Mouse (Mus musculus) spleen, postnatal 36 days (tissue): ENCODE measurements around the gene Mettl3.
A peak's percentile ranks its signal among the peaks of the same experiment; 100 is the strongest.
"Not testable (repeated sequence)": the region's sequence is repeated elsewhere in the genome, so short reads cannot be mapped to it uniquely, and the experiment has no call there.

Source experiments
- DNase-seq, 2 experiments: peaks; one replicate each; pipeline ENCODE4 v3.0.0; 2022; ENCODE audit warnings: low spot score in 2 of 2, mixed read lengths in 1 of 2

The Mettl3 gene

DNA sequence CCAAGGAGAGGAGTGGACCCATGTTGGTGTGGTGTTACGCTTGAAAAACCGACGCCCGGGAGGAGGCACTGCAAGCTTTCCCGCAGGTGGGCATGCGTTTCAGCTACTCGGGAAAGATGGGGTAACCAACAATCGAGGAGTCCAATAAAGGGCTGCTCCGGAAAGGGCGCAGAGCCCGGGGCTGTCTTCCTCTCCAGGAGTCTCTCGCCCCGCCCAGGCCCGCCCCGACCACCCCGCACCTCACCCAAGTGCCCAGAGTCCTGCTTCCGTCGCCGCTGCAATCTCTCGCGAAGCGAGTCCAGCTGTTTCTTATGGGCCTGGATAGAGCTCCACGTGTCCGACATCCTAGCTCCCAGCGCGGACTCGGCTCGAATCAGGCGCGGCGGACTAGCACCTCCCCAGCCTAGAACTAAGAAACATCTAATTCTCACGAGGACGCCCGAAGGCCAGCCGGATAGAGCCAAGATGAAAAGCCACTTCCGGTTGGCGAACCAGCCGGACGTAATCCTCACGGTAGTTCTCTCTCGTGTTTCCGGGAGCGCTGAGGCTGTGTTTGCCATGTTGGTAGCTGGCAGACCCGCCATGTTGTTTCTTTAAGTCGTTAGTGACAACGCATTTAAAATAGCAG, at the start of gene Mettl3:
Mettl3 (minus strand) TSS at position 485 of the 628 bp plus-strand sequence.
- peak; percentile 88 to 90 for DNase-seq

DNA sequence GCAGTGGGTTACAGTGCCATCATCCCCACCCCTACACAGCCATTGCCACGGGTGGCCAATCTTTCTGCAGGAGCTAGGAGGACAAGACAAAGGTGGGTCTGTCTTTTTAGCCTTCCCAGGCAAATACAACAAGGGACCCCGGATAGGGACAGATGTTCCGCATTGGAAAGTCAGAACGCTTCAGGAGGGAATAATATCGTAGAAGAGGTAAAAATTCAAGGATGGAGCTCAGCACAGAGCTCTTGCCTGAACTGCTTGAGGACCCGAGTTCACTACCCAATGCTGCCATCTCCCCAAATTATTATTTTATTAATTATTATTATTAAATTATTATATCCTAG, 34.6 kb upstream of the Mettl3 start:
- DNase-seq = no peak

DNA sequence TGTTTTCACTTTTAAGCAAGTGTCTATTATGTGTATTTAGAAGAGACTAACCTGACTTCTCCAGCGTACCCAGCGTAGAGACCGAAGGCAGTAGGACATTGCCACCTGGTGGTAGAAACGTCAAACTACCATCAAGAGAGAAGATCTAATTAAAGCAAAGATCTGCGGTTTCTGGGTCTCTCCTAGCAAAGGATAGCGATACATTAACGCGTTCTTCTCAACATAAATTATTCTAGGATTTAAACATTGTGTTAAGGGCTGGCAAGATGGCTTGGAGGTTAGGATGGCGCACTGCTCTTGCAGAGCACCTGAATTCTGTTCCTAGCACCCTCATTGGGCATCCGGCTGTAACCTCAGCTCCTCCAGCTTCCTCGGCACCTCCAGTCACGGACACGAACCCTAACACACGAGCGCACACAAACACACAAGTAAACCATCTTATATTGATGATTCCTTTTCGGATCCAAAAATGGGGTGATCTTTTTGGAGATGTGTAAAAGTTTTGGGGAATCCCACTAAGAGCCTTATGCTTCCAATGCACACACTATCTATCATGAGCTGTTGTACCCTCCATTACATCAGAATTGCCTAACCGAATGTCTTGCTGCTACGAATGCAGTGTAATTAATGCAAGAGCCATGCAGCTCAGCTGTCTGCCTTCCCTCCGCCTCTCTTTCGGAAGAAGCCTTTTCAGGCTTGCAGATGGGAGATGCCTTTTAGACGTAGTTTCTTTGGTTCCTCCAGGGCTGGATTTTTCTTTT, 34.0 kb upstream of the Mettl3 start:
- peak; percentile 39 to 61 for DNase-seq

DNA sequence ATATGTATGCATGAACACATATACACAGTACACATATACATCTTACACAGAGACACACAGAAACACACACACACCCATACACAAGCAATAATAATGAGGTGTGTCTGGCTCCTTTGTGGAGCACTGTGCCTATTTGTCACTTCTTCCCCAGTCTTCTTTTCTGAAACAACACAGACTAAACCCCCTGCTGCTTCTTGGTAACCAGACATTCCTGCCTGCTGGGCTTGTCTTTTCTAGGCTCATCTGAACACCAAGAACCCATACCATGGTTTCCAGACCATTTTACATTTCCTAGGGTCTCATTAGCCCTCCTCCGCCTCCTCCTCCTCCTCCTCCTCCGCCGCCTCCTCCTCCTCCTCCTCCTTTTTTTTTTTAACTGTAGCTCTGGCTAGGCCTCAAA, 27.2 kb upstream of the Mettl3 start:
- DNase-seq = no peak

DNA sequence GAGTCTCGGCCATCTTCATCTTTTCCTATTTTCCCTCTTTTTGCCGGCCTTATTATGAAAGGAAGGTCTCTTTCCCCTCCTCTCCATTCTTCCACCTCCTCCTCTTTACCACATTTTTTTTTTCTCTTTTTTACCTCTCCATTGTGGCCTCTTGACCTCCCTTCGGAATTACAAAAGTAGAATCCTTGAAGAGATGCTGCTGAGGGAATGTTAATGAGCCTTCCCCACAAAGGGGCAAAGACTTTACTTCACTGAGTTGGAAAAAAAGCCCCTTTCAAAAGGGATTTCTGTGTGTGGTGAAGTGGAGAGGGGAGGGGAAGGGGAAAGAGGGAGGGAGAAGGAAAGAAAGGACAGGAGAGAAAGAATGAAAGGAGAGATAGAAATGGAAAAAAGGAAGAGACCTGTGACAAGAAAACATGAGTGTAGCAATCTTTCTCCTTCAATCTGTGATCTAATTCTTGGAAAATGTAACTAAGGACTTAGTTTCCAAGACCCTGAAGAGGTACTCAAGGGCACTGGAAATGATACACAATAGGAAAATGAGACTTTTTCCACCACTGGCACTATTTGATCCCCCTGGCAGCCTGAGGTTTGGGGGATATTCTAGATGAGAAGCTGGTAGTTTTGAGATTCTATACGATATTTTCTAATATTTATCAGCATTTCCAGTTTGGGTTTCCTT, 26.3 kb upstream of the Mettl3 start:
- DNase-seq = no peak

DNA sequence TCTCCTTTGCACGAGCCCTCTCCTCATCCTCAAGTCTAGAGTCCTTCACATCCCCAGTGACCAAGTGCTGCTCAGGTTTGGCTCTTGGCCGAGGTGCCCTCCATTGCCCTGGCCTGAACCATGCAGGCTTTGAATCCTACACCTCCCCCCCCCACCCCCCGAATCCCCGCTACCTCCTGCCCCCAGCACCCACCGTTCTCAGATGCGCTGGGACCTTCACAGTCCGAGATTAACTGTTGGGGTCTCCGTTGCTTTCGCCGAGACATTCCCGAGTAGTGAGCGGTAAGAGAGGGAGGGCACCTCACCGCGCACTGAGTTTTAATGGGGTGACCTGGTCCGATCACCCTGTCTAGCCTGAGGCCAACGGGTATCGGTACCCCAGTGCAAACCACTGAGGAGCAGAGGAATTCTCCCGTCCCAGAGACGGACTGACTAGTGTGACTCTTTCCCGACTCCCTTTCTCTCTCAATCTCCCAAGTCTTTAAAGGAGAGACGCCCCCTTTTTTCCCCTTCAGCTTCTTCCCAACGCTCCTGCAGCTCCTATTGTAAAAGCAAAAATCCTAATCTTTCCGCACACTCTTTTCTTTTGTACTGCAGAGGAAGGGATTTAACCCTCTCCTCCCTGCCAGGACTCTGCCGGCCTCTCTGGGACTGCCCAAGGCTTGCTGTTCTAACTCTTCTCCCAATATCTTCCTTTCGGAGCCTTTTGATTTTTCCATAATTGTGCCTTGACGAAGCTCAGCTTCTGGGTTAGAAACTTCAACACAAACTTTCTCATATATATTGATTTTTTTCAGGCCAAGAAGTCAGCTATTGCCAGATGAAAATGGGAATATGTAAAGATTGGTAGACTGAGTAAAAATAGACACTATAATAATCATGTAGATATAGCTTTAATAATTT, 23.2 kb upstream of the Mettl3 start, which contains the start of gene Sall2:
Sall2 (minus strand) TSS at position 853 of the 903 bp plus-strand sequence.
- DNase-seq = no peak

DNA sequence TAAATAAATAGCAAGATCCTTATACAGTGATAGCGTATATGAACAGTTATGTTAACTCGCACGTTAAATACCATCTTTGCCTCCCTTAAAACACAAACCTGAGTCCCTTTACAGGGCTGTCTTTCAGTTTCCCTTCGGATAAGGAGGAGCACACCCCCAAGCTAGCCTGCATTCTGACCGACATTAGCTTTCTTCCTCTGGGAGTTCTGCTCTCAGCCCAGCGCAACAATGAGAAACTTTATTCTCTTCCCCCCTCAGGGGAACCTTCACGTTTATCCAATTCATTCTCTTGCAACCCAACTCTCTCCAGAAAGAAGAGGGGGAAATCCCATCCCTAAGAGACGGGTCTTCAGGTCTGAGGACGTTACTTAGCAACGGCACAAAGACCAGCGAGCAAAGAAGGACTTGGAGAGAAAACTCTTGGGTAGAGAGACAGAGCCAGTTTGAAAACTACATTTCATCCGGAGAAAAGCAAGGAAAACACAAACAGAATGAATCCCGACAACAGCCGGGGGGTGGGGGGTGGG, 22.5 kb upstream of the Mettl3 start:
- no peak for DNase-seq

DNA sequence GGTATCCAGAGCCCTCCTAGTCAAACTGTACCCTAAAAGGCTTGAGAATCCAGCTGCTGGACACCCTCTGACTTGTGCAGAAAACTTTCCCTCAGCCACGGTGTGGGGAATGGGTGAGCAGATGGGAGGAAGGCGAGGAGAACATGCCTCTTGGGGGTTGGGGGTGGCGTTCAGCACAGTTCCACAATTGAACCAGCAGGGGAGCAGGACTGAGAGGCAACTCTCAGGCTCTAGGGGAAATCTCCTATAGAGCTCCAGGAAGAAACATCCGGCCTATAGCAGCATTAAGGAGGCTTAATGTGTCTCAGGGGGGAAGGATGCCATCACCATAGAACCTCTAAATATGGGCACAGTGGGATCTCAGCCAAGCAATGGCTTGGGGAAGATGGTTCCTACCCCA, 21.0 kb upstream of the Mettl3 start:
- no peak for DNase-seq

DNA sequence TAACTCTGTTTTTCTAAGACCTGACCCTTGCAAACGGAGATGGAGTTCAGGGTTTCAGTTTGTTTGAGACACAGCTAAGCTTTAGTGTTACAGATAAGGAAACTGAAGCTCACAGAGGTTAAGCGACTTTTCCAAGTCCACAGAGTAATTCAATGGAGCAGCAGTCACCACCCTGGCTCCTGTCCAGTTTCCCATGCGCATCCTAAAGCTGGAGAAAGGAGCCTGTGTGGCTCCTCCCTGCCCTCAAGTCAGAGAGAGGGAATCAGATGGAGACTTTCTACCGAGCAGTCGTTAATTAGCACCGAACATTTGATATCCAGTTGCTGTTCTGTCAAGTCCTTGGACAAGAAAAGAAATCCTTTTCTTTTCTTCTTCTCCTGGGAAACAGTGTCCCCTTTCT, 14.4 kb upstream of the Mettl3 start:
- no peak for DNase-seq

DNA sequence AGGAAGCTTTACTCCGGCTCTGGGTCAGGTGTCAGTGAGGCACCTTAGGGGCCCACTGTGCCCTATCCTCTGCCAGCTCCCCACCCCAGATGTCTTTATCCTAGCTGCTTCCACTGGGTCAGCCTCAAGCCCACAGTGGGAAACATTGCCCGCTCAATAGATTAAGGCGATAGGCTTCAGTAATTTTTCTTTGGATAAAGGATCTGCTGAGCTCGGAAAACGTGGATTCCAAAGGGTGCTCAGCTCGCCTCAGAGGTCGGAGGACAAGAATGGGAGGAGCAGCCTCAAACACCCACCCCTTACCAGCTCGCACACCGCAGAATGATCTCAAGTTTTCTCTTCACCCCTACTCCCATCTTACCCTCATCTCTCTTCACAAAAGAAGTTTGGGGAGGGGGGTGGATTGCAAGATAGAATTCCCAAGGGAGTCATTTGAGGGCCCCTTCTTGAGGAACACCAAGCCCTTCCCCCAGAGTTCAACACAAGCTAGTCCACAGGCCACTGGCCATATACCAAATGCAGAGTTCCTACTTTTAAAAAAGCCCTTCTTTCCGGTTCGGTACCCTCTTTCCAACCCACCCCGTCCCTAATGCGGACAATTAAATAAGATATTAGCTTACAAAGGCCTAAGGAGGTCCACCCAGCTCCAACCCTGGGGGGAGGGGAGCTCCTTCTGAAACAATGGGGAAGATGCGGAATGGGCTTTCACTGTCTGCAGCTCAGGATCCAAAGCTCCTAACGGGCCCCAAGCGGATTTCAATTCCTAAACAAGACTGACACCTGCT, 11.7 kb upstream of the Mettl3 start:
- no peak for DNase-seq

DNA sequence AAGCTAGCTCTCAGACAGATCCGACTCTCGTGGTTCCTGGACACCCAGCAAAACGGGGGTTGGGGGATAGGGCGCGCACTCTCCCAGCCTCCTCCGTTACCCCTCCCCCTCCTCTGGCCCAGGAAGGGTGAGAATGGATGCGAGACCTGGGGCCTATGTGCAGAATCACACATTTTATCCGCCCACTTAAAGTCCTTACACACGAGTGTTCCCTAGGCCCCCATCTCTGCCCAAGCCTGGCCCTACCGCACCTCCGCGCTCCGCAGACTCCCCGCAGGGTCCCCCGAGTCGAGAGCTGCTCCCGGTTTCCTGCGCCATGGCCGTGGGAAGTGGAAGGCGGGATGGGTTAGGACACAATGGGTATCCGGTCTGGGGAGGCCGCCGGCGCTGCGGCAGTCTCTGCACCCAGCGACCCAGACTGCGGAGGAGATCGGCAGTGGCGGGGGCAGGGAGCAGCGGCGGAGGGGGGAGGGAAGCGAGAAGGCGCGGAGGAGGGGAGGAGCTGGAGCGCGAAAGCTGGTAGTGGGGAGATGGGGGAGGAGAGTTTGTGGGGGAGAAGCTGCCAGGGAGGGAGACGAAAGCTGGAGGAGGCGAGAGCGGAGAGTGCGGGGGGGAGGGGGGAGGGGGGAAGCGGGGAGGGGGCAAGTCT, 11.0 kb upstream of the Mettl3 start:
- peak; percentile 35 to 39 for DNase-seq

DNA sequence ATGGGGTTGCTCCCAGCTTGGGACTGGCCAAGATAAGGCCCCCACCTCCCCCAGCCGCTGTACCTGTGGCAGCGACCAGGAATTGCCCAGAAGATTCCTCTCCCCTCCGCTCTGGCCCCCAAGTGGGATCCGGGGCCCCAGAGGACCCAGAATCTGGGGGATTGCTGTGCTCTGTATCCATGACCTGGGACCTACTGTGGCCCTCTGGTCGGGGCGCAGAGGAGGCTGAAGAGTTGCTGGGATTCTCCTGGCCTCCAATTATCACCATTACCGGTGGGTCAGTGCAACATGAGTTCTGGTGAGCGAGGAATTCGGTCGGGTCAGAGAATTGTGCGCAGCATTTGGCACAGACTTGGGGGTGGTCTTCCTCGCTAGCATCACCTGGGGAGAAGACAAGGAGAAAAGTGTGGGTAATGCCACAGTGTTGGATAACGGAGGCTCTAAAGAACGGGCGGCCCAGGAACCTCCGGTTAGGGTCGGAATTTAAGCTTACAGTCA, 10.4 kb upstream of the Mettl3 start:
- DNase-seq = no peak

DNA sequence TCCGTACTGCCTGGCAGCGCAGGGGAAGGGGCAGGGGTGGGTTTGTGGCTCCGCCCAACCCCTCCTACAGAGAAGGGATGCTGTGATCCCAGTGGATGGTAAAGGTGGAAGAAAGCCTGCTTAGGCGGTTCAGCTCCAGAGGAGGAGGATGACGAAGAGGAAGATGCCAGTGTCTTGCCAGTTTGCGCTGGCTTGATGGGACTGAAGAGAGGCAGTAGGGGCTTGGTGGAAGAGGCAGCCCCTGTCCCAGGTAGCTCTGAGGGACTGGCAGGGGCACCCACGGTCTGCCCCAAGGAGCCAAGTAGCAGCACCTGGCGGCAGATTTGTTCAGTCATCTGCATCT, 9.9 kb upstream of the Mettl3 start:
- DNase-seq = no peak

DNA sequence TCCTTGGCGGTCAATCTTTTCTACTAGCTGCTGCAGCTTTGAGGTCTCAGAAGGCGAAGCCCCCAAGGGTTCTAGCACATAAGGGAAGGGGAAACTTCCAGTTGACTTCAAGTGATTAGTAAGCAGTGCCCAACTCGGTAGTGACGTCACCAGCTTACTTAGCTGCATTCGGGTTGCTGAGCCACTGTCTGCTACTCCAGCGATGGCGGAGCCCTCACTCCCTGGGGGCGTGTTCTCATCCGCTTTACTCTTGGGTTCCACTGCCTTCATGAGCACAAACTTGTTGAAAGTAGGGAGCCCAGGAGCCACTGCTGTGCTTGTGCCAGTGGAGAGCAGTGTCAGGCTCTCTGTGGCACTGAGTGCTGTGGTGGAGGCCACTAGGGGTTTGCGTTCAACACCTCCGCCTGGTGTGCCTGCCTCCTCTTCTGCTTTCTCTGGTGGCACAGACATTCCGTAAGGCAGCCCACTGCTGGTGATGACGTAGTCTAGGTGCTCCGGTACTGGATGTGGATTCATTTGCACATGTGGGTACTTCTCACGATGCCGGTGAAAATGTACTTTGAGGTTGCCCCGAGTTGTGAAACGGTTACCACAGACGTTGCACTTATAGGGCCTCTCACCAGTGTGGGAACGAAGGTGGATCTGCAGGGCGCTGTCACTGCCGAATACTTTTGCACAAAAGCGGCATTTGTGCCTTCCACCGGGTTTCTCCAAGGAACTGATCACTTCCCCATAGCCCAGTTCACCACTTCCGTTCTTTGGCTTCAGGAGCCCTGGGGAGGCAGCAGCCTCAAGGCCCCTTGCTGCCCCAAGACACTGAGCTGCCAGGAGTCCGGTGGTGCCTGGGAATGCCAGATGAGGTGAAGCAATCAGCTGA, 9.2 kb upstream of the Mettl3 start:
- DNase-seq = no peak

DNA sequence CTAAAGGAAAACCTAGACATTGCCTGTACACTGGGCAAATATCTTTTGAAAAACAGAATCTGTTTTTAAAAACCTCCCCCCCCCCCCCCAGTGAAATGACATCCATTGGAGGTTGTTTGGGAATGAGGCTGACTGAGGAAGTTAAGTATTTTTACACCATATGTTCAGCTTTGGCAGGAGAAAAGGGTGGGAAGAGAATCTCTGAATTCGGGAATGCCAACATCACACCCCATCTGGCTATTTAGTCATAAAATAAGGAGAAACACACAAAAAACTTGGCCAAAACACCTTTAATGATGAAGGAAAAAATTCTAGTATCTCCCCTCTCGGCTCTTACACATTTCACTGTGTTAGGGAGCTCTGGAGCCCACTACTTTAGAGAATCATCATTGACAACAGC, 6.0 kb upstream of the Mettl3 start:
- no peak for DNase-seq

DNA sequence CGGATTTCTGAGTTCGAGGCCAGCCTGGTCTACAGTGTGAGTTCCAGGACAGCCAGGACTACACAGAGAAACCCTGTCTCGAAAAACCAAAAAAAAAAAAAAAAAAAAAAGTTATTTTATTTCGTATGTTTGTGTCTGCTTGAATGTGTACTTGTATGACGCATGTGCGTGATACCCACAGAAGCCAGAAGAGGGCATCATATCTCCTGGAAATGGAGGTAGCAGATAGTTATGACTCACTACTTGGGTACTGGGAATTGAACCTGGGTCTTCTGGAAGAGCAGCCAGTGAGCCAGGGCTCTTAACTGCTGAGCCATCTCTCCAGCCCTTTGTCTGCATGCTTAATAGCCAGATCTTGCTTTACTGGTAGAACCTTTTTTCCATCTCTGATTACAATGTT, 5.4 kb upstream of the Mettl3 start:
- not testable (repeated sequence) for DNase-seq

DNA sequence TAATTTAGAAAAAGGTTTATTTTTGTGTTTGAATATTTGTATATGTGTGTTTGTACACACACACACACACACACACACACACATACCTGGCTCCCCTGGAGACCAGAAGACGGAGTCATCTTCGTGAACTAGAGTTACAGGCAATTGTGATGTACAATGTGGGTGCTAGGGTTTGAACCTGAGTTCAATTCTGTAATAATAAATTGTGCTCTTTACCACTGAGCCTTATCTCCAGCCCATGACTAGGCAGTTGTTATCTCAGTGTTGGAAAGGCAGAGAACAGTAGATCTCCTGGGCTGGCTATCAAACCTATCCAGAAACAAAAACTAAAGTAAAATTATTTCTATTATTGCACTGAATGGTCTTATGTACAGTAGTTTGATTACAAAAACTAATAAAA, 1.2 kb upstream of the Mettl3 start:
- DNase-seq = no peak

DNA sequence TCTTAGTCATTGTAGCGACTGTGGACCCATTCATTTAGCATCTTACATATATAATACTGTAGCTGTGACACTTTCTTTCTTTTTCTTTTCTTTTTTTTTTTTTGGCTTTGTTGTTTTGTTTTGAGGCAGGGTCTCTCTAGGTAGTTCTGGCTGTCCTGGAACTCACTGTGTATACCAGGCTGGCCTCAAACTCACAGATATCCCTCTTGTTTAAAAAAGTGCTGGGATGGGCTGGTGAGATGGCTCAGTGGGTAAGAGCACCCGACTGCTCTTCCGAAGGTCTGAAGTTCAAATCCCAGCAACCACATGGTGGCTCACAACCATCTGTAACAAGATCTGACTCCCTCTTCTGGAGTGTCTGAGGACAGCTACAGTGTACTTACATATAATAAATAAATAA, 1.4 kb downstream of the Mettl3 start:
- not testable (repeated sequence) for DNase-seq

DNA sequence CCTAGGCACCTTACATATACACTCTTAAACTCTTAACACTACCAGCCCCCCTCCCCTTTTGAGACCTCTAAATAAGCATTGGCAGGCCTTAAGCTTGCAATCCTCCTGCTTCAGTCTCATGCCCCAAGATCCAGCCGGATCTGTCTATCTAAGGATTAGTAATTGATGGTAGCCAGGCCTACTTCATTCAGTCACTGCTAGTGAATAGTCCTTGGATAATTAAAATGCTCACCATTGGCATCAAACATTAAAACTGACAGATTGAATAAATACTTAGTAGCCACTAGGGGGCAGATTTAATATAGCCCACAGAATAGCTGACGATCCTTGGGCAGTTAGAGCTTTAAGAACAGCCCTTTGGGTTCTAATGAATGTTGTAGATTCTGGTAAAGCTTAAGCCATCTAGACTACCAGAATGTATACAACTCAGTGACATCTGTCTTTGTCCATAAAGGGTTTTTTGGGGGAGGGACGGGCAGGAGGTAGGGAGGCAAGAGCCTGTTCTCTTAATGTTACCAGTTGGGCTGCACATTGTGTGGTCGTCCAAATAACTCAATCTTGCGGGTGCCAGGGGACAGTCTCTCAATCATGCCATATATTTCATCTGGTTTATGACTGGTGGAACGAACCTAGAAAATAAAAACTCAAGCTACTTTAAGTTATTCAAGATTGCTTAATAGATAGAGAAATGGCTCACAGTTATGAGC, 9.2 kb downstream of the Mettl3 start:
- no peak for DNase-seq
